Mouse (Mus musculus) liver, embryonic 14 days (tissue): ENCODE measurements around the gene Spdef. TPM values are rescaled to one million over a fixed set of nuclear protein-coding genes. Genes with fewer than 3 reads are reported as not detected.

Experiments
- polyA plus RNA-seq: library from polyadenylated mRNA; depleted of rRNA; stranded (reverse); fragments of >200 nt; gene quantifications from 2 replicates; pipeline ENCODE4 v1.2.3, GENCODE M21; 2012; rRNA removed

Gene Spdef
- 0.06 TPM in 1 of 2 replicates, not detected in the other for polyA plus RNA-seq

DNA sequence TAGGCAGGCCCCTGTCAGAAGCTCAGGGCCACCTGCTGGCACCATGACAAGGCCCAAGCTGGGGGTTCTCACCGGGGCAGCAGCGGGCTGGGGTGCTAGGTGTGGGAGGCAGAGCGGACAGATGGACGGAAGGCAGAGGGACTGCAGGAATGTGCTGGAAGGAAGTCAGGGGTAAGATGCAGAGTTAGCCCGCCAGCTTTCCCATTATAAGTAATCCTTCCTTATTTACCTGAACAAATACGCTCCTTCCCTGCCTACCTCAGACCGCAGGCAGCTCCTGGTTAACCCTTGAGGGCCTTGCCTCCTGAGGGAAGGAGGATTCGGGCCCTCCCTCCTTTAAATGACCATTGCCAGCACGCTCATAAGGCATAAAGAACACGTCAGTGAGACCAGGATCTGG, at the start of gene Spdef:
TSS of gene Spdef (minus strand) at position 186 of the 400 bp plus-strand sequence.

Other genes starting within 250 kb of the Spdef start
- gene Grm4, start 207.6 kb downstream of the Spdef start, polyA plus RNA-seq, result 0.01 TPM in 1 of 2 replicates, not detected in the other
- gene Hmga1, start 172.5 kb downstream of the Spdef start, polyA plus RNA-seq, result 161 and 166 TPM in 2 replicates
- 7.9 and 9.2 TPM in 2 replicates for gene AI413582, start 163.2 kb downstream of the Spdef start, polyA plus RNA-seq
- 24.6 and 24.8 TPM in 2 replicates for gene Nudt3, start 105.5 kb downstream of the Spdef start, polyA plus RNA-seq
- not detected in 2 replicates for gene RPS10-NUDT3, start 93.7 kb downstream of the Spdef start, polyA plus RNA-seq
- gene Rps10, start 92.3 kb downstream of the Spdef start, polyA plus RNA-seq, result 1,116 and 1,190 TPM in 2 replicates
- 0.07 and 0.10 TPM in 2 replicates for gene Pacsin1, start 73.4 kb downstream of the Spdef start, polyA plus RNA-seq
- 21.2 and 25.3 TPM in 2 replicates for gene D17Wsu92e, start 91.7 kb upstream of the Spdef start, polyA plus RNA-seq
- gene Snrpc, start 109.2 kb upstream of the Spdef start, polyA plus RNA-seq, result 87.9 and 89.2 TPM in 2 replicates
- 3.1 and 3.4 TPM in 2 replicates for gene Uhrf1bp1, start 127.5 kb upstream of the Spdef start, polyA plus RNA-seq
- gene Anks1, start 180.4 kb upstream of the Spdef start, polyA plus RNA-seq, result 4.8 and 5.7 TPM in 2 replicates
- 17.6 and 20.5 TPM in 2 replicates for gene Taf11, start 180.9 kb upstream of the Spdef start, polyA plus RNA-seq